Mouse (Mus musculus) frontal cortex, postnatal 25 days (tissue): ENCODE data around the gene Cd8a.
"Not testable (repeated sequence)": the region's sequence is repeated elsewhere in the genome, so short reads cannot be mapped to it uniquely, and the experiment has no call there.

ENCODE experiments used
- DNase-seq, 2 experiments: peaks; one replicate each; pipeline ENCODE4 v3.0.0; 2022; ENCODE audit warnings: low spot score in 2 of 2

Cd8a gene

GRCm38 (mm10) chr6:71373249-71373775, at the start of gene Cd8a:
TSS of gene Cd8a (plus strand) at chr6:71373427.
- DNase-seq = no peak

GRCm38 (mm10) chr6:71324816-71325215, 48.4 kb upstream of the Cd8a start:
- DNase-seq = no peak

- no peak for DNase-seq
These were observed 43.3 kb upstream of the Cd8a start for GRCm38 (mm10) chr6:71329881-71330280.

GRCm38 (mm10) chr6:71330486-71330885, 42.7 kb upstream of the Cd8a start:
- no peak for DNase-seq

- DNase-seq = not testable (repeated sequence)
These were observed 41.7 kb upstream of the Cd8a start for GRCm38 (mm10) chr6:71331491-71331890.

GRCm38 (mm10) chr6:71332236-71332965, 40.8 kb upstream of the Cd8a start:
- no peak for DNase-seq

GRCm38 (mm10) chr6:71333031-71333430, 40.2 kb upstream of the Cd8a start:
- DNase-seq = no peak

GRCm38 (mm10) chr6:71333578-71334273, 39.5 kb upstream of the Cd8a start:
- DNase-seq = no peak

- DNase-seq = no peak
These were observed 35.6 kb upstream of the Cd8a start for GRCm38 (mm10) chr6:71337666-71338065.

- DNase-seq = no peak
These were observed 34.3 kb upstream of the Cd8a start for GRCm38 (mm10) chr6:71338941-71339340.

- no peak for DNase-seq
These were observed 33.9 kb upstream of the Cd8a start for GRCm38 (mm10) chr6:71339351-71339750.

GRCm38 (mm10) chr6:71341179-71341578, 32.0 kb upstream of the Cd8a start:
- DNase-seq = no peak

- DNase-seq = no peak
These were observed 25.2 kb upstream of the Cd8a start for GRCm38 (mm10) chr6:71348006-71348405.

GRCm38 (mm10) chr6:71351201-71351600, 22.0 kb upstream of the Cd8a start:
- DNase-seq = no peak

GRCm38 (mm10) chr6:71352201-71352600, 21.0 kb upstream of the Cd8a start:
- no peak for DNase-seq

GRCm38 (mm10) chr6:71352866-71353427, 20.3 kb upstream of the Cd8a start:
- DNase-seq = no peak

- no peak for DNase-seq
These were observed 19.5 kb upstream of the Cd8a start for GRCm38 (mm10) chr6:71353722-71354121.

- DNase-seq = no peak
These were observed 15.7 kb upstream of the Cd8a start for GRCm38 (mm10) chr6:71357493-71357892.

- DNase-seq = no peak
These were observed 13.0 kb upstream of the Cd8a start for GRCm38 (mm10) chr6:71360221-71360620.

- DNase-seq = no peak
These were observed 12.5 kb upstream of the Cd8a start for GRCm38 (mm10) chr6:71360751-71361150.

- DNase-seq = no peak
These were observed 12.0 kb upstream of the Cd8a start for GRCm38 (mm10) chr6:71361156-71361670.

GRCm38 (mm10) chr6:71363995-71364394, 9.2 kb upstream of the Cd8a start:
- no peak for DNase-seq

- DNase-seq = no peak
These were observed 3.8 kb upstream of the Cd8a start for GRCm38 (mm10) chr6:71369416-71369815.
